Comparison of ENCODE assay signal across 16 mouse cellular contexts in the genomic region with DNA sequence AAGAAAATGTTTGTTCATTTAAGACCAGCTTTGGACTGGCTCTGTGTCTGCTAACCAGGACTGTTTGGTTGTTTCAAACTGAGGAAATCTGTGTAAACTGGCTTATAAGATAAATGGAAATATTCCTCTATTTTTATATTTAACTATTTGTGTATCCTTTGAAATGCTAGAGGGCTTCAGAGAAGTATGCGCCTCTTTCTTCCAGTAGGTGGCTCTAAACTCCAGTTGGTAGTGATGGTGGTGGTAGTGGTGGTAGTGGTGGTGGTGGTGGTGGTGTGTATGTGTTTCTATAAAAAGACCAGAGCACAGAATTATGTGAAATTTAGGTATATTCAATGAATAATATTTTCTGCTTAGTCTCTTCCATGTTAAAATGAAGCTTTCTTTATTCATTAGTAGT.
DNase-seq lines count a peak whose midpoint lies in the region; ATAC-seq and TF ChIP-seq lines count a peak whose summit lies in the region.
"Had no signal": no experiment of that assay in that cellular context is flagged by ENCODE, and none has a peak within 500 bp of the region (broad histone marks: within the 10 kb centered on the region; RNA-seq: fewer than 3 reads in every experiment).

No protein-coding gene starts in this region.

- peak; percentile 52 for TF ChIP-seq CTCF in forebrain, postnatal 0 days (IDR thresholded peaks at IDR 0.05; ENCODE audit: low read depth)
- peak; percentile 60 for TF ChIP-seq CTCF in layer of hippocampus, adult 2 months (conservative IDR thresholded peaks at IDR 0.05)

- no peaks in the 10 kb centered on the region for H3K9me3 ChIP-seq in forebrain, postnatal 0 days (ENCODE audit: low read length)
- no peaks in the 10 kb centered on the region for H3K9me3 ChIP-seq in forebrain, embryonic 11.5 days (ENCODE audit: control insufficient read depth, low read length)
- H3K9me3 ChIP-seq: heart, embryonic 10.5 days; neural tube, embryonic 13.5 days had no signal

- H3K36me3 ChIP-seq in forebrain, postnatal 0 days (ENCODE audit: insufficient read depth): no peaks in the 10 kb centered on the region
- no peaks in the 10 kb centered on the region for H3K36me3 ChIP-seq in forebrain, embryonic 11.5 days (ENCODE audit: control insufficient read depth, insufficient read depth, low read length)
- H3K36me3 ChIP-seq: neural tube, embryonic 13.5 days had no signal

- no peak overlapping the region for H3K9ac ChIP-seq in forebrain, postnatal 0 days
- no peak overlapping the region for H3K9ac ChIP-seq in forebrain, embryonic 11.5 days (ENCODE audit: low read length)
- H3K9ac ChIP-seq: neural tube, embryonic 13.5 days had no signal

- H3K27ac ChIP-seq in forebrain, postnatal 0 days (ENCODE audit: low read depth, low read length): no peak overlapping the region
- H3K27ac ChIP-seq in forebrain, embryonic 11.5 days (ENCODE audit: low read depth, low read length): no peak overlapping the region
- H3K27ac ChIP-seq in layer of hippocampus, adult 2 months: no peak overlapping the region
- H3K27ac ChIP-seq: heart, embryonic 10.5 days; macrophage; neural tube, embryonic 13.5 days had no signal

- no peak overlapping the region for H3K4me2 ChIP-seq in forebrain, postnatal 0 days (ENCODE audit: low read depth)
- H3K4me2 ChIP-seq in forebrain, embryonic 11.5 days (ENCODE audit: low read depth, low read length, severe bottlenecking): no peak overlapping the region
- H3K4me2 ChIP-seq: neural tube, embryonic 13.5 days had no signal

- H3K4me1 ChIP-seq in forebrain, postnatal 0 days (ENCODE audit: insufficient read depth): no peaks in the 10 kb centered on the region
- H3K4me1 ChIP-seq in forebrain, embryonic 11.5 days (replicated peaks; ENCODE audit: control insufficient read depth, insufficient read depth, low read length): no peaks in the 10 kb centered on the region
- H3K4me1 ChIP-seq: heart, embryonic 10.5 days; neural tube, embryonic 13.5 days had no signal

- 40% methylated on average over 1 of the region's 1 CpGs for WGBS in forebrain, postnatal 0 days
- WGBS in forebrain, embryonic 11.5 days: 60% methylated on average over 1 of the region's 1 CpGs

- no peaks in the 10 kb centered on the region; the same call in 1 of the 2 replicates for H3K27me3 ChIP-seq in forebrain, postnatal 0 days (ENCODE audit: insufficient read depth, low read length)
- H3K27me3 ChIP-seq in forebrain, embryonic 11.5 days (ENCODE audit: control insufficient read depth, insufficient read depth, low read length): no peaks in the 10 kb centered on the region
- H3K27me3 ChIP-seq: neural tube, embryonic 13.5 days had no signal

- DNase-seq in forebrain, postnatal 0 days: no peak
- no peak for DNase-seq in forebrain, embryonic 11.5 days (ENCODE audit: low spot score)
- no peak for DNase-seq in layer of hippocampus, adult 2 months (ENCODE audit: low spot score in 2 of 2)
- no peak for DNase-seq in layer of hippocampus, adult 11-12 months (ENCODE audit: low spot score)
- peak; percentile 10 for DNase-seq in thymus, postnatal 14 days
- DNase-seq in thymus, postnatal 25 days: no peak
- no peak for DNase-seq in right cerebral cortex, postnatal 14 days
- DNase-seq in cerebellum, adult 11-12 months: no peak
- DNase-seq: cerebellum, adult 9-11 months; liver had no signal

- H3K4me3 ChIP-seq in forebrain, postnatal 0 days (ENCODE audit: low read depth, low read length): no peak overlapping the region
- no peak overlapping the region for H3K4me3 ChIP-seq in forebrain, embryonic 11.5 days (ENCODE audit: low read depth, low read length)
- no peak overlapping the region for H3K4me3 ChIP-seq in layer of hippocampus, adult 2 months
- H3K4me3 ChIP-seq: heart, embryonic 10.5 days; neural tube, embryonic 13.5 days had no signal

- ATAC-seq in forebrain, postnatal 0 days: no peak
- no peak for ATAC-seq in forebrain, embryonic 11.5 days (replicated peaks; ENCODE audit: low FRiP score)
- ATAC-seq: activated CD4-positive, CD25-positive, alpha-beta regulatory T cell, adult 4 months; forebrain, embryonic 14.5 days; intestine, embryonic 16.5 days had no signal
